Mouse (Mus musculus): Measurements from ENCODE around the gene Pde8b. TPM values are rescaled to one million over a fixed set of nuclear protein-coding genes. Genes with fewer than 3 reads are reported as not detected.

Pde8b gene
- polyA plus RNA-seq (2016; fragmentation: Nextera tagmentation; extraction: Ambion mirVana) = 1.4 and 1.9 TPM in 2 replicates

- Histone ChIP-seq H3K27me3 (ENCODE audit: insufficient read depth, poor library complexity, severe bottlenecking) (peaks cover 40% of the 10 kb centered on the region), H3K27ac (no peak within 1 kb of the TSS), H3K4me3 (peak within 1 kb of the TSS; percentile 56), H3K4me1 (replicated peaks) (peaks cover 9% of the 10 kb centered on the region), H3K36me3 (no peaks in the 10 kb centered on the region), H3K9me3 (no peaks in the 10 kb centered on the region)
- DNase-seq (ENCODE audit: low spot score) = peak; percentile 40
- WGBS = 4% methylated on average over 37 of the region's 37 CpGs
Measured at GRCm38 (mm10) chr13:95249511-95250456, at the start of gene Pde8b. Gene Pde8b (minus strand): TSS chr13:95250336.

- no peak overlapping the region for H3K27ac ChIP-seq
- no peak for DNase-seq (ENCODE audit: low spot score)
- peaks cover 11% of the 10 kb centered on the region; the same call in 1 of the 2 replicates for H3K4me1 ChIP-seq (replicated peaks)
- 57% methylated on average over 4 of the region's 4 CpGs for WGBS
- no peaks in the 10 kb centered on the region for H3K27me3 ChIP-seq (ENCODE audit: insufficient read depth, poor library complexity, severe bottlenecking)
- H3K9me3 ChIP-seq = no peaks in the 10 kb centered on the region
- no peaks in the 10 kb centered on the region for H3K36me3 ChIP-seq
- no peak overlapping the region for H3K4me3 ChIP-seq
Measured at GRCm38 (mm10) chr13:95291983-95292382, 41.8 kb upstream of the Pde8b start.

GRCm38 (mm10) chr13:95288027-95288426, 37.9 kb upstream of the Pde8b start:
- Histone ChIP-seq H3K27me3 (ENCODE audit: insufficient read depth, poor library complexity, severe bottlenecking) (no peaks in the 10 kb centered on the region), H3K4me3 (no peak overlapping the region), H3K4me1 (replicated peaks) (peaks cover 11% of the 10 kb centered on the region; the same call in 1 of the 2 replicates), H3K36me3 (no peaks in the 10 kb centered on the region), H3K27ac (no peak overlapping the region), H3K9me3 (no peaks in the 10 kb centered on the region)
- no peak for DNase-seq (ENCODE audit: low spot score)
- 66% methylated on average over 7 of the region's 7 CpGs for WGBS

- no peak overlapping the region for H3K4me3 ChIP-seq
- 10% methylated on average over 7 of the region's 7 CpGs for whole genome bisulfite sequencing
- no peak overlapping the region for H3K27ac ChIP-seq
- peaks cover 11% of the 10 kb centered on the region; the same call in 1 of the 2 replicates for H3K4me1 ChIP-seq (replicated peaks)
- H3K36me3 ChIP-seq = no peaks in the 10 kb centered on the region
- no peaks in the 10 kb centered on the region for H3K27me3 ChIP-seq (ENCODE audit: insufficient read depth, poor library complexity, severe bottlenecking)
- H3K9me3 ChIP-seq = no peaks in the 10 kb centered on the region
- DNase-seq (ENCODE audit: low spot score) = peak; percentile 74
Measured at GRCm38 (mm10) chr13:95286989-95287388, 36.9 kb upstream of the Pde8b start.

- Histone ChIP-seq H3K4me1 (replicated peaks) (peaks cover 11% of the 10 kb centered on the region), H3K4me3 (no peak overlapping the region), H3K27ac (peak overlapping the region; percentile 64; the same call in 1 of the 2 replicates), H3K36me3 (no peaks in the 10 kb centered on the region), H3K27me3 (ENCODE audit: insufficient read depth, poor library complexity, severe bottlenecking) (no peaks in the 10 kb centered on the region), H3K9me3 (no peaks in the 10 kb centered on the region)
- 35% methylated on average over 6 of the region's 7 CpGs for WGBS
- no peak for DNase-seq (ENCODE audit: low spot score)
Measured at GRCm38 (mm10) chr13:95281740-95282673, 31.9 kb upstream of the Pde8b start.

- no peak for DNase-seq (ENCODE audit: low spot score)
- Histone ChIP-seq H3K27me3 (ENCODE audit: insufficient read depth, poor library complexity, severe bottlenecking) (no peaks in the 10 kb centered on the region), H3K4me1 (replicated peaks) (peaks cover 19% of the 10 kb centered on the region), H3K27ac (no peak overlapping the region), H3K9me3 (no peaks in the 10 kb centered on the region), H3K4me3 (no peak overlapping the region), H3K36me3 (no peaks in the 10 kb centered on the region)
- 91% methylated on average over 4 of the region's 4 CpGs for WGBS
Measured at GRCm38 (mm10) chr13:95278426-95279025, 28.4 kb upstream of the Pde8b start.

GRCm38 (mm10) chr13:95264691-95265090, 14.6 kb upstream of the Pde8b start:
- Histone ChIP-seq H3K4me1 (replicated peaks) (no peaks in the 10 kb centered on the region), H3K9me3 (no peaks in the 10 kb centered on the region), H3K36me3 (no peaks in the 10 kb centered on the region), H3K27ac (no peak overlapping the region), H3K4me3 (no peak overlapping the region), H3K27me3 (ENCODE audit: insufficient read depth, poor library complexity, severe bottlenecking) (no peaks in the 10 kb centered on the region)
- no peak for DNase-seq (ENCODE audit: low spot score)
- WGBS = 82% methylated on average over 5 of the region's 5 CpGs

- H3K9me3 ChIP-seq = no peaks in the 10 kb centered on the region
- DNase-seq (ENCODE audit: low spot score) = no peak
- no peaks in the 10 kb centered on the region for H3K27me3 ChIP-seq (ENCODE audit: insufficient read depth, poor library complexity, severe bottlenecking)
- WGBS = 74% methylated on average over 9 of the region's 9 CpGs
- H3K27ac ChIP-seq = no peak overlapping the region
- H3K4me3 ChIP-seq = no peak overlapping the region
- no peaks in the 10 kb centered on the region for H3K4me1 ChIP-seq (replicated peaks)
- H3K36me3 ChIP-seq = no peaks in the 10 kb centered on the region
Measured at GRCm38 (mm10) chr13:95260886-95261789, 11.0 kb upstream of the Pde8b start.

GRCm38 (mm10) chr13:95260391-95260790, 10.3 kb upstream of the Pde8b start:
- no peaks in the 10 kb centered on the region for H3K36me3 ChIP-seq
- WGBS = 61% methylated on average over 1 of the region's 1 CpGs
- H3K27ac ChIP-seq = no peak overlapping the region
- no peaks in the 10 kb centered on the region for H3K9me3 ChIP-seq
- H3K4me3 ChIP-seq = no peak overlapping the region
- H3K4me1 ChIP-seq (replicated peaks) = no peaks in the 10 kb centered on the region
- H3K27me3 ChIP-seq (ENCODE audit: insufficient read depth, poor library complexity, severe bottlenecking) = no peaks in the 10 kb centered on the region
- DNase-seq (ENCODE audit: low spot score) = no peak

- 90% methylated on average over 6 of the region's 6 CpGs for WGBS
- H3K9me3 ChIP-seq = no peaks in the 10 kb centered on the region
- H3K36me3 ChIP-seq = no peaks in the 10 kb centered on the region
- DNase-seq (ENCODE audit: low spot score) = no peak
- H3K4me3 ChIP-seq = no peak overlapping the region
- no peaks in the 10 kb centered on the region for H3K4me1 ChIP-seq (replicated peaks)
- H3K27me3 ChIP-seq (ENCODE audit: insufficient read depth, poor library complexity, severe bottlenecking) = peaks cover under 1% of the 10 kb centered on the region; the same call in 1 of the 2 replicates
- no peak overlapping the region for H3K27ac ChIP-seq
Measured at GRCm38 (mm10) chr13:95257083-95257482, 6.9 kb upstream of the Pde8b start.

GRCm38 (mm10) chr13:95255083-95255482, 4.9 kb upstream of the Pde8b start:
- Histone ChIP-seq H3K4me1 (replicated peaks) (peaks cover 2% of the 10 kb centered on the region), H3K36me3 (no peaks in the 10 kb centered on the region), H3K9me3 (no peaks in the 10 kb centered on the region), H3K27ac (no peak overlapping the region), H3K27me3 (ENCODE audit: insufficient read depth, poor library complexity, severe bottlenecking) (peaks cover 20% of the 10 kb centered on the region), H3K4me3 (no peak overlapping the region)
- DNase-seq (ENCODE audit: low spot score) = no peak
- 89% methylated on average over 3 of the region's 3 CpGs for WGBS

Data from hindbrain, embryonic 10.5 days (tissue).